Mouse (Mus musculus) midbrain, embryonic 10.5 days (tissue): ENCODE data around the gene Atg7. TPM values are rescaled to one million over a fixed set of nuclear protein-coding genes. Genes with fewer than 3 reads are reported as not detected.

Experiments
- DNase-seq: peaks from one replicate; pipeline ENCODE4 v3.0.0-alpha.2; 2017; ENCODE audit warnings: low spot score
- H3K27ac ChIP-seq: fragments of 300-500 bp; sonication (generic); replicated peaks from 2 replicates; pipeline ENCODE4 v1.5.1; 2016; ENCODE audit warnings: mild to moderate bottlenecking
- H3K27me3 ChIP-seq: fragments of 300-500 bp; sonication (generic); 2 replicates; pipeline ENCODE4 v1.6.1; 2016; ENCODE audit warnings: low read depth, mild to moderate bottlenecking; ENCODE audit not compliant: poor library complexity, severe bottlenecking
- H3K36me3 ChIP-seq: fragments of 300-500 bp; sonication (generic); 2 replicates; pipeline ENCODE4 v1.6.1; 2016; ENCODE audit warnings: mild to moderate bottlenecking, moderate library complexity
- H3K4me1 ChIP-seq: fragments of 300-500 bp; sonication (generic); 2 replicates; pipeline ENCODE4 v1.6.1; 2016
- H3K4me3 ChIP-seq: fragments of 300-500 bp; sonication (generic); 2 replicates; pipeline ENCODE4 v1.5.1; 2016; ENCODE audit warnings: mild to moderate bottlenecking, moderate library complexity
- H3K9me3 ChIP-seq: fragments of 300-500 bp; sonication (generic); replicated peaks from 2 replicates; pipeline ENCODE4 v1.6.1; 2016; ENCODE audit warnings: mild to moderate bottlenecking
- WGBS: fragments of 180-500 bp; shearing (Covaris S2); methylation state at CpG from one replicate; pipeline ENCODE4 v1.1.7; 2016; 5-methylcytosine and 5-hydroxymethylcytosine counted together
- polyA plus RNA-seq: library from polyadenylated mRNA; unstranded; fragments of >200 nt; fragmentation: Nextera tagmentation; extraction: Ambion mirVana; gene quantifications from 2 replicates; pipeline ENCODE4 v1.2.1, GENCODE M21; 2016

Gene Atg7
- polyA plus RNA-seq, 1 experiment from 2014 or later, result 22.4 TPM

- no peaks in the 10 kb centered on the region for H3K27me3 ChIP-seq
- no peak overlapping the region for H3K4me3 ChIP-seq
- DNase-seq, result no peak
- H3K9me3 ChIP-seq, result no peaks in the 10 kb centered on the region
- H3K27ac ChIP-seq, result no peak overlapping the region
- no peaks in the 10 kb centered on the region for H3K36me3 ChIP-seq
- H3K4me1 ChIP-seq, result peaks cover 47% of the 10 kb centered on the region
- WGBS, result 95% methylated on average over 2 of the region's 2 CpGs
These were observed 200.0 kb downstream of the Atg7 start for GRCm38 (mm10) chr6:114842863-114843262.

GRCm38 (mm10) chr6:114846153-114846772 lies 203.4 kb downstream of the Atg7 start:
- Histone ChIP-seq H3K4me3 (no peak overlapping the region), H3K27ac (peak overlapping the region; percentile 70), H3K4me1 (peaks cover 55% of the 10 kb centered on the region), H3K36me3 (no peaks in the 10 kb centered on the region), H3K27me3 (0 out of 2 replicates have a peak, but pooled peaks cover 3% of the 10 kb centered on the region), H3K9me3 (no peaks in the 10 kb centered on the region)
- DNase-seq, result no peak
- WGBS, result 32% methylated on average over 4 of the region's 4 CpGs

GRCm38 (mm10) chr6:114847582-114848174 lies 204.8 kb downstream of the Atg7 start:
- Histone ChIP-seq H3K4me1 (peaks cover 59% of the 10 kb centered on the region), H3K4me3 (no peak overlapping the region), H3K36me3 (no peaks in the 10 kb centered on the region), H3K27ac (0 out of 2 replicates have a peak overlapping the region, but pooled peaks have one; percentile 70), H3K27me3 (0 out of 2 replicates have a peak, but pooled peaks cover 4% of the 10 kb centered on the region), H3K9me3 (no peaks in the 10 kb centered on the region)
- WGBS, result 82% methylated on average over 12 of the region's 12 CpGs
- no peak for DNase-seq

GRCm38 (mm10) chr6:114848761-114849160 lies 205.9 kb downstream of the Atg7 start:
- no peaks in the 10 kb centered on the region for H3K9me3 ChIP-seq
- H3K4me3 ChIP-seq, result no peak overlapping the region
- H3K27me3 ChIP-seq, result 0 out of 2 replicates have a peak, but pooled peaks cover 4% of the 10 kb centered on the region
- H3K27ac ChIP-seq, result 0 out of 2 replicates have a peak overlapping the region, but pooled peaks have one; percentile 39
- DNase-seq, result no peak
- WGBS, result 78% methylated on average over 7 of the region's 7 CpGs
- no peaks in the 10 kb centered on the region for H3K36me3 ChIP-seq
- peaks cover 70% of the 10 kb centered on the region for H3K4me1 ChIP-seq

GRCm38 (mm10) chr6:114849787-114850186 lies 206.9 kb downstream of the Atg7 start:
- H3K4me3 ChIP-seq, result no peak overlapping the region
- no peaks in the 10 kb centered on the region for H3K9me3 ChIP-seq
- 0 out of 2 replicates have a peak, but pooled peaks cover 4% of the 10 kb centered on the region for H3K27me3 ChIP-seq
- WGBS, result 89% methylated on average over 8 of the region's 8 CpGs
- peak overlapping the region; percentile 34 for H3K27ac ChIP-seq
- H3K36me3 ChIP-seq, result no peaks in the 10 kb centered on the region
- peaks cover 80% of the 10 kb centered on the region for H3K4me1 ChIP-seq
- DNase-seq, result no peak

GRCm38 (mm10) chr6:114851688-114852087 lies 208.8 kb downstream of the Atg7 start:
- Histone ChIP-seq H3K4me1 (peaks cover 77% of the 10 kb centered on the region), H3K27ac (peak overlapping the region; percentile 76)

GRCm38 (mm10) chr6:114852739-114853138 lies 209.8 kb downstream of the Atg7 start:
- Histone ChIP-seq H3K27ac (peak overlapping the region; percentile 52), H3K27me3 (0 out of 2 replicates have a peak, but pooled peaks cover 4% of the 10 kb centered on the region), H3K9me3 (no peaks in the 10 kb centered on the region), H3K4me3 (no peak overlapping the region), H3K36me3 (no peaks in the 10 kb centered on the region), H3K4me1 (peaks cover 75% of the 10 kb centered on the region)
- DNase-seq, result no peak
- 26% methylated on average over 3 of the region's 3 CpGs for WGBS

More at GRCm38 (mm10) chr6:114851688-114852087, 208.8 kb downstream of the Atg7 start:
- no peaks in the 10 kb centered on the region for H3K36me3 ChIP-seq
- 0 out of 2 replicates have a peak, but pooled peaks cover 4% of the 10 kb centered on the region for H3K27me3 ChIP-seq
- no peaks in the 10 kb centered on the region for H3K9me3 ChIP-seq
- H3K4me3 ChIP-seq, result no peak overlapping the region
- no peak for DNase-seq
- WGBS, result 28% methylated on average over 7 of the region's 7 CpGs

GRCm38 (mm10) chr6:114854368-114854767 lies 211.5 kb downstream of the Atg7 start:
- 69% methylated on average over 2 of the region's 2 CpGs for WGBS
- Histone ChIP-seq H3K4me1 (peaks cover 71% of the 10 kb centered on the region), H3K4me3 (no peak overlapping the region), H3K27ac (no peak overlapping the region), H3K36me3 (peaks cover 11% of the 10 kb centered on the region), H3K9me3 (no peaks in the 10 kb centered on the region), H3K27me3 (0 out of 2 replicates have a peak, but pooled peaks cover 4% of the 10 kb centered on the region)
- no peak for DNase-seq

GRCm38 (mm10) chr6:114855644-114856043 lies 212.7 kb downstream of the Atg7 start:
- H3K36me3 ChIP-seq, result peaks cover 21% of the 10 kb centered on the region
- WGBS, result 85% methylated on average over 3 of the region's 3 CpGs
- peak overlapping the region; percentile 19; the same call in 1 of the 2 replicates for H3K27ac ChIP-seq

GRCm38 (mm10) chr6:114856501-114856900 lies 213.6 kb downstream of the Atg7 start:
- H3K4me1 ChIP-seq, result peaks cover 55% of the 10 kb centered on the region
- no peak overlapping the region for H3K4me3 ChIP-seq
- peaks cover 29% of the 10 kb centered on the region for H3K36me3 ChIP-seq
- no peak for DNase-seq
- 88% methylated on average over 4 of the region's 4 CpGs for WGBS
- no peak overlapping the region for H3K27ac ChIP-seq
- H3K9me3 ChIP-seq, result no peaks in the 10 kb centered on the region
- H3K27me3 ChIP-seq, result no peaks in the 10 kb centered on the region

More at GRCm38 (mm10) chr6:114855644-114856043, 212.7 kb downstream of the Atg7 start:
- DNase-seq, result no peak
- Histone ChIP-seq H3K27me3 (0 out of 2 replicates have a peak, but pooled peaks cover 4% of the 10 kb centered on the region), H3K4me1 (peaks cover 64% of the 10 kb centered on the region), H3K4me3 (no peak overlapping the region), H3K9me3 (no peaks in the 10 kb centered on the region)

- Histone ChIP-seq H3K27ac (no peak overlapping the region), H3K27me3 (no peaks in the 10 kb centered on the region)
- 88% methylated on average over 3 of the region's 3 CpGs for WGBS
These were observed 215.3 kb downstream of the Atg7 start for GRCm38 (mm10) chr6:114857996-114858721.

GRCm38 (mm10) chr6:114858722-114859053 lies 215.8 kb downstream of the Atg7 start:
- DNase-seq, result no peak
- H3K4me1 ChIP-seq, result peaks cover 33% of the 10 kb centered on the region
- no peak overlapping the region for H3K4me3 ChIP-seq
- peaks cover 51% of the 10 kb centered on the region for H3K36me3 ChIP-seq
- H3K27ac ChIP-seq, result no peak overlapping the region
- WGBS, result 88% methylated on average over 4 of the region's 4 CpGs
- H3K27me3 ChIP-seq, result no peaks in the 10 kb centered on the region
- H3K9me3 ChIP-seq, result no peaks in the 10 kb centered on the region

More at GRCm38 (mm10) chr6:114857996-114858721, 215.3 kb downstream of the Atg7 start:
- Histone ChIP-seq H3K4me1 (peaks cover 39% of the 10 kb centered on the region), H3K4me3 (no peak overlapping the region), H3K9me3 (no peaks in the 10 kb centered on the region), H3K36me3 (peaks cover 46% of the 10 kb centered on the region)
- no peak for DNase-seq
